Mouse (Mus musculus) layer of hippocampus, postnatal 14 days (tissue): Measurements from ENCODE around the gene Dda1. TPM values are rescaled to one million over a fixed set of nuclear protein-coding genes. Genes with fewer than 3 reads are reported as not detected.

Source experiments
- DNase-seq, 2 experiments: peaks; one replicate each; pipeline ENCODE4 v3.0.0; 2021 to 2022; ENCODE audit warnings: low spot score in 2 of 2, mixed read lengths in 1 of 2
- total RNA-seq, 2 experiments: library from RNA; stranded (reverse); gene quantifications; 2 replicates each; pipeline ENCODE4 v1.2.3; 2021

Dda1 gene
- total RNA-seq, 2 experiments from 2014 or later: 104 to 110 TPM

DNA sequence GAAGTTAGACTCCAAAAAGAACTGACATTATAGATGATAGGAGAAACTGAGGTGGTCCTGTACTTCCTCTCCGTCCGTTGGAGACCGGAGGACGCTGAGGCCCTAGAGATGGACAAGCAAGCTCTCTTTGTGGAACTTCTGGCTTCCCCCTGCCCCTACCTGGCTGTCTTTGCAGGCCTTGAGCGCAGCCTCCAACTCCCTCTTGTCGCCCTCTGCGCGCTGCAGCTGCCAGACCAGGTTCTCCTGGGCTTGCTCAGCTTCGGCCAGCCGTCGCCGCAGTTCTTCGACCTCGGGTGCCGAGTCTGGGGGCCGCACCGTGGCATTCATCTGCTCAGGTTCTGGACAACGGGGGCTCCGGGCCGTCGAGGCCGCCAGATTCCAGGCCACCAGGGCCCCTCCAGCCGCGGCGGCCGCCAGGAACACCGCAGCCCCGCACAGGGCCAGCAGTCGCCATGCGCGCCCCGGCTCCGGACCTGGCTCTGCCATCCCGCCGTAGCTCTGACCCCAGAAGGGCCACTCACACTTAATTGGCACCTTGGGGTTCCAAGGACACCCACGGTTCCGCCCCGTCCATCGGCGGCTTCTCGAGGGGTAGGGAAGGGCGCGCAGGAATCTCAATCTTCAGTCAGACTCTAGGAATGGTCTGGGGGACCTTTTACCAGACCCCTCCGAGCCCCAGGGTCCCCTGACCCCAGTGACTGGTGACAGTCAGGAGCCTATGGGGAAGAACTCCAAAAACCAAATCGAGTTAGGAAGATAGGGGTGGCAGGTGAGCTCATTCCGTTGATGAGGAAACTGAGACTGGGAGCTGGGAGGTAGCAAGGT lies 56.4 kb downstream of the Dda1 start, which contains the start of gene Ccdc194:
TSS of gene Ccdc194 (minus strand) at position 486 of the 825 bp plus-strand sequence.
- no peak for DNase-seq

Other genes with a start within 250 kb of the Dda1 start
- gene Myo9b, start 196.5 kb upstream of the Dda1 start, total RNA-seq: 10 to 100 TPM; 31.2 to 36.4 TPM
- 10 to 100 TPM; 13.9 to 14.6 TPM for gene Haus8, start 196.3 kb upstream of the Dda1 start, total RNA-seq
- 10 to 100 TPM; 84.9 to 96.2 TPM for gene Use1, start 102.4 kb upstream of the Dda1 start, total RNA-seq
- 10 to 100 TPM; 16.0 to 18.1 TPM for gene Ocel1, start 97.9 kb upstream of the Dda1 start, total RNA-seq
- gene Nr2f6, start 87.2 kb upstream of the Dda1 start, total RNA-seq: 10 to 100 TPM; 33.9 to 36.7 TPM
- 1 to 10 TPM; 5.1 to 5.2 TPM for gene Ushbp1, start 73.4 kb upstream of the Dda1 start, total RNA-seq
- gene Babam1, start 72.3 kb upstream of the Dda1 start, total RNA-seq: 10 to 100 TPM; 89.1 to 96.7 TPM
- gene Ankle1, start 63.2 kb upstream of the Dda1 start, total RNA-seq: 1 to 10 TPM in 1 of 2 experiments, under 1 TPM in 1; 0.60 to 1.7 TPM
- gene Abhd8, start 5.5 kb upstream of the Dda1 start, total RNA-seq: 100 to 1,000 TPM; 179 to 181 TPM
- 10 to 100 TPM; 52.6 to 62.7 TPM for gene Mrpl34, start 4.2 kb upstream of the Dda1 start, total RNA-seq
- gene Ano8, start 16.8 kb downstream of the Dda1 start, total RNA-seq: 10 to 100 TPM; 60.1 to 62.4 TPM
- gene Gtpbp3, start 18.9 kb downstream of the Dda1 start, total RNA-seq: 10 to 100 TPM; 30.6 to 33.3 TPM
- 1 to 10 TPM; 7.2 to 7.6 TPM for gene Plvap, start 42.6 kb downstream of the Dda1 start, total RNA-seq
- not detected for gene Ccdc194, start 56.5 kb downstream of the Dda1 start, total RNA-seq
- 1 to 10 TPM; 3.4 to 5.5 TPM for gene Bst2, start 68.3 kb downstream of the Dda1 start, total RNA-seq
- gene Mvb12a, start 73.7 kb downstream of the Dda1 start, total RNA-seq: 10 to 100 TPM; 33.8 to 36.2 TPM
- gene Tmem221, start 89.7 kb downstream of the Dda1 start, total RNA-seq: under 1 TPM in 1 of 2 experiments, not detected in 1; 0.35 TPM
- gene Nxnl1, start 97.4 kb downstream of the Dda1 start, total RNA-seq: under 1 TPM; 0.12 to 0.21 TPM
- gene Slc27a1, start 99.7 kb downstream of the Dda1 start, total RNA-seq: 100 to 1,000 TPM in 1 of 2 experiments, 10 to 100 TPM in 1; 90.9 to 101 TPM
- gene Pgls, start 123.0 kb downstream of the Dda1 start, total RNA-seq: 10 to 100 TPM; 59.0 to 61.6 TPM
- gene Fam129c, start 128.4 kb downstream of the Dda1 start, total RNA-seq: 1 to 10 TPM; 2.6 to 2.7 TPM
- 10 to 100 TPM; 58.4 to 62.9 TPM for gene Colgalt1, start 141.8 kb downstream of the Dda1 start, total RNA-seq
- gene Unc13a, start 202.6 kb downstream of the Dda1 start, total RNA-seq: 100 to 1,000 TPM; 268 to 281 TPM
- 1 to 10 TPM; 7.1 to 7.7 TPM for gene Jak3, start 207.1 kb downstream of the Dda1 start, total RNA-seq
- gene Insl3, start 220.0 kb downstream of the Dda1 start, total RNA-seq: 1 to 10 TPM; 2.6 to 3.0 TPM
- gene B3gnt3, start 232.6 kb downstream of the Dda1 start, total RNA-seq: under 1 TPM; 0.23 to 0.48 TPM